ENCODE assay signal across 8 mouse cellular contexts in the genomic region with DNA sequence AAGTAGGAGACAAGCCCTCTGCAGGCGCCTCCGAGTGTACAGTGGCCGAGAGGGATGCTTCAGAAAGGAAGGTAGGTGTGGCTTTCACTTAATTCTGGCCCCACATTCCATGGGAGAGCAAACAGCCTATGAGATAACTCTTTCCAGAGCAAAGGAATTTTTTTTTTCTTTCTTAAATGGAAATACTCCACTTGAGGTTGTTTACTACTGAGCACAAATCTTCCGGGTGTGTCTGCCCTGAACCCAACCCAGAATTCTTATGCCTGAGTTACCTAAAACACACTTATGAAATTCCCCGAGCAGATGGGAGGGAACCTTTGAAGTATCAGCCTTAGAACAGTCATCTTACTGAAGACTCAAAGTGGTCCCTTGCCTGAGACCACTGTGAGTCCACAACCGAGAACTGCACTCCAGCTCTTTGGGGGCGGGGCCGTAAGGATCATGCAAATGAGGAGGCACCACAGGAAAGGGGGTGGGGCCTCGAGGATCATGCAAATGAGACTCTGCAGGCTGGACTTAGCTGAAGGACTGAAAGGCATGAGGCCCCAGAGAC.
DNase-seq lines count a peak whose midpoint lies in the region; ATAC-seq and TF ChIP-seq lines count a peak whose summit lies in the region.

No protein-coding gene starts in this region.

- H3K4me1 ChIP-seq in hindbrain, embryonic 12.5 days, result 0 out of 2 replicates have a peak, but pooled peaks cover 4% of the 10 kb centered on the region
- H3K4me1 ChIP-seq in hindbrain, embryonic 16.5 days (ENCODE audit: control insufficient read depth, insufficient read depth, low read depth, low read length), result no peaks in the 10 kb centered on the region
- 0 out of 2 replicates have a peak, but pooled peaks cover 3% of the 10 kb centered on the region for H3K4me1 ChIP-seq in embryonic facial prominence, embryonic 13.5 days
- no peaks in the 10 kb centered on the region; the same call in 1 of the 2 replicates for H3K4me1 ChIP-seq in lung, embryonic 16.5 days (replicated peaks; ENCODE audit: control insufficient read depth, insufficient read depth, low read length)
- no peaks in the 10 kb centered on the region for H3K4me1 ChIP-seq in stomach, postnatal 0 days (replicated peaks; ENCODE audit: control insufficient read depth, insufficient read depth)

- DNase-seq in induced T-regulatory cell, adult 2 months (ENCODE audit: low read depth), result peak; percentile 5
- peak; percentile 75 for DNase-seq in stomach, postnatal 0 days (ENCODE audit: low spot score)
- no peak for DNase-seq in layer of hippocampus, adult 18-20 months (ENCODE audit: low spot score in 2 of 2)
- no peak for DNase-seq in right cerebral cortex, adult 18-20 months

- H3K9ac ChIP-seq in hindbrain, embryonic 12.5 days, result no peak overlapping the region
- no peak overlapping the region for H3K9ac ChIP-seq in hindbrain, embryonic 16.5 days (ENCODE audit: low read depth, low read length)
- H3K9ac ChIP-seq in embryonic facial prominence, embryonic 13.5 days, result no peak overlapping the region
- no peak overlapping the region for H3K9ac ChIP-seq in lung, embryonic 16.5 days (ENCODE audit: low read length)
- no peak overlapping the region for H3K9ac ChIP-seq in stomach, postnatal 0 days (ENCODE audit: low read length)

- no peak overlapping the region for H3K27ac ChIP-seq in hindbrain, embryonic 12.5 days
- H3K27ac ChIP-seq in hindbrain, embryonic 16.5 days (ENCODE audit: low read depth, low read length), result no peak overlapping the region
- no peak overlapping the region; the same call in 1 of the 2 replicates for H3K27ac ChIP-seq in embryonic facial prominence, embryonic 13.5 days
- peak overlapping the region; percentile 83 for H3K27ac ChIP-seq in lung, embryonic 16.5 days (ENCODE audit: low read length)
- H3K27ac ChIP-seq in stomach, postnatal 0 days (replicated peaks), result no peak overlapping the region

- H3K4me2 ChIP-seq in hindbrain, embryonic 12.5 days (replicated peaks), result no peak overlapping the region
- H3K4me2 ChIP-seq in hindbrain, embryonic 16.5 days (ENCODE audit: low read length), result no peak overlapping the region
- H3K4me2 ChIP-seq in embryonic facial prominence, embryonic 13.5 days, result no peak overlapping the region
- H3K4me2 ChIP-seq in lung, embryonic 16.5 days (ENCODE audit: low read depth, low read length), result no peak overlapping the region
- H3K4me2 ChIP-seq in stomach, postnatal 0 days (replicated peaks; ENCODE audit: low read depth), result no peak overlapping the region

- WGBS in hindbrain, embryonic 12.5 days, result 48% methylated on average over 9 of the region's 9 CpGs
- WGBS in hindbrain, embryonic 16.5 days, result 50% methylated on average over 9 of the region's 9 CpGs
- WGBS in embryonic facial prominence, embryonic 13.5 days, result 41% methylated on average over 9 of the region's 9 CpGs
- WGBS in lung, embryonic 16.5 days, result 42% methylated on average over 9 of the region's 9 CpGs
- 40% methylated on average over 9 of the region's 9 CpGs for WGBS in stomach, postnatal 0 days

- TF ChIP-seq CTCF in stomach, postnatal 0 days (IDR thresholded peaks at IDR 0.05; ENCODE audit: low read depth), result no peak

- no peaks in the 10 kb centered on the region for H3K9me3 ChIP-seq in hindbrain, embryonic 12.5 days (replicated peaks)
- H3K9me3 ChIP-seq in hindbrain, embryonic 16.5 days (ENCODE audit: control insufficient read depth, low read length), result no peaks in the 10 kb centered on the region
- no peaks in the 10 kb centered on the region for H3K9me3 ChIP-seq in embryonic facial prominence, embryonic 13.5 days
- H3K9me3 ChIP-seq in lung, embryonic 16.5 days (ENCODE audit: control insufficient read depth, low read length), result no peaks in the 10 kb centered on the region
- H3K9me3 ChIP-seq in stomach, postnatal 0 days (ENCODE audit: control insufficient read depth, low read length), result no peaks in the 10 kb centered on the region

- ATAC-seq in hindbrain, embryonic 12.5 days (ENCODE audit: low FRiP score), result peak; percentile 78
- no peak for ATAC-seq in hindbrain, embryonic 16.5 days
- ATAC-seq in embryonic facial prominence, embryonic 13.5 days (ENCODE audit: insufficient number of reproducible peaks, insufficient read depth, low FRiP score, low TSS enrichment, low read depth), result 0 out of 2 replicates have a peak, but pooled peaks have one; percentile 37
- peak; percentile 87 for ATAC-seq in lung, embryonic 16.5 days (ENCODE audit: low read depth)
- peak; percentile 67; the same call in 1 of the 2 replicates for ATAC-seq in stomach, postnatal 0 days (ENCODE audit: low FRiP score, low TSS enrichment)

- TF ChIP-seq EP300 in stomach, postnatal 0 days (optimal IDR thresholded peaks at IDR 0.05), result no peak

- peaks cover 60% of the 10 kb centered on the region for H3K36me3 ChIP-seq in hindbrain, embryonic 12.5 days
- no peaks in the 10 kb centered on the region for H3K36me3 ChIP-seq in hindbrain, embryonic 16.5 days (ENCODE audit: control insufficient read depth, insufficient read depth, low read length)
- peaks cover 17% of the 10 kb centered on the region for H3K36me3 ChIP-seq in embryonic facial prominence, embryonic 13.5 days
- H3K36me3 ChIP-seq in lung, embryonic 16.5 days (ENCODE audit: control insufficient read depth, insufficient read depth, low read length), result peaks cover 3% of the 10 kb centered on the region; the same call in 1 of the 2 replicates
- H3K36me3 ChIP-seq in stomach, postnatal 0 days (ENCODE audit: control insufficient read depth, insufficient read depth, low read length), result no peaks in the 10 kb centered on the region

- H3K27me3 ChIP-seq in hindbrain, embryonic 12.5 days, result no peaks in the 10 kb centered on the region
- H3K27me3 ChIP-seq in hindbrain, embryonic 16.5 days (replicated peaks; ENCODE audit: control insufficient read depth, insufficient read depth, low read length), result no peaks in the 10 kb centered on the region
- H3K27me3 ChIP-seq in embryonic facial prominence, embryonic 13.5 days, result no peaks in the 10 kb centered on the region
- H3K27me3 ChIP-seq in lung, embryonic 16.5 days (ENCODE audit: control insufficient read depth, insufficient read depth, low read depth, low read length), result no peaks in the 10 kb centered on the region
- no peaks in the 10 kb centered on the region for H3K27me3 ChIP-seq in stomach, postnatal 0 days (ENCODE audit: control insufficient read depth, insufficient read depth, low read length)

- H3K4me3 ChIP-seq in hindbrain, embryonic 12.5 days, result no peak overlapping the region
- H3K4me3 ChIP-seq in hindbrain, embryonic 16.5 days (ENCODE audit: low read length), result no peak overlapping the region
- no peak overlapping the region for H3K4me3 ChIP-seq in embryonic facial prominence, embryonic 13.5 days
- H3K4me3 ChIP-seq in lung, embryonic 16.5 days (ENCODE audit: low read length), result no peak overlapping the region
- H3K4me3 ChIP-seq in stomach, postnatal 0 days (ENCODE audit: low read depth, low read length), result no peak overlapping the region

Comparison
In these comparisons a context has a peak if more than half of its experiments do, and no peak if none do; other contexts are left out.
1. DNase-seq: peak in induced T-regulatory cell, adult 2 months (single experiment) and stomach, postnatal 0 days (single experiment); none in layer of hippocampus, adult 18-20 months (0 of 2) and right cerebral cortex, adult 18-20 months (single experiment).